Mouse (Mus musculus) hindbrain, embryonic 10.5 days (tissue): ENCODE measurements around the gene Adarb2. TPM values are rescaled to one million over a fixed set of nuclear protein-coding genes. Genes with fewer than 3 reads are reported as not detected.

Experiments used
- DNase-seq: peaks from one replicate; pipeline ENCODE4 v3.0.0-alpha.2; 2017; ENCODE audit warnings: low spot score
- H3K27ac ChIP-seq: fragments of 300-500 bp; sonication (generic); 2 replicates; pipeline ENCODE4 v1.5.1; 2016; ENCODE audit warnings: mild to moderate bottlenecking, moderate library complexity
- H3K27me3 ChIP-seq: fragments of 300-500 bp; sonication (generic); 2 replicates; pipeline ENCODE4 v1.6.1; 2016; ENCODE audit warnings: mild to moderate bottlenecking; ENCODE audit not compliant: poor library complexity, insufficient read depth, severe bottlenecking
- H3K36me3 ChIP-seq: fragments of 300-500 bp; sonication (generic); 2 replicates; pipeline ENCODE4 v1.6.1; 2016; ENCODE audit warnings: mild to moderate bottlenecking, moderate library complexity
- H3K4me1 ChIP-seq: fragments of 300-500 bp; sonication (generic); replicated peaks from 2 replicates; pipeline ENCODE4 v1.6.1; 2016; ENCODE audit warnings: mild to moderate bottlenecking
- H3K4me3 ChIP-seq: fragments of 300-500 bp; sonication (generic); 2 replicates; pipeline ENCODE4 v1.5.1; 2016; ENCODE audit warnings: mild to moderate bottlenecking, moderate library complexity
- H3K9me3 ChIP-seq: fragments of 300-500 bp; sonication (generic); 2 replicates; pipeline ENCODE4 v1.6.1; 2016; ENCODE audit warnings: mild to moderate bottlenecking, moderate library complexity
- WGBS: fragments of 180-500 bp; shearing (Covaris S2); methylation state at CpG from one replicate; pipeline ENCODE4 v1.1.7; 2016; 5-methylcytosine and 5-hydroxymethylcytosine counted together
- polyA plus RNA-seq: library from polyadenylated mRNA; unstranded; fragments of >200 nt; fragmentation: Nextera tagmentation; extraction: Ambion mirVana; gene quantifications from 2 replicates; pipeline ENCODE4 v1.2.1, GENCODE M21; 2016

Adarb2 gene
- polyA plus RNA-seq, 1 experiment from 2014 or later, result 10.3 TPM

DNA sequence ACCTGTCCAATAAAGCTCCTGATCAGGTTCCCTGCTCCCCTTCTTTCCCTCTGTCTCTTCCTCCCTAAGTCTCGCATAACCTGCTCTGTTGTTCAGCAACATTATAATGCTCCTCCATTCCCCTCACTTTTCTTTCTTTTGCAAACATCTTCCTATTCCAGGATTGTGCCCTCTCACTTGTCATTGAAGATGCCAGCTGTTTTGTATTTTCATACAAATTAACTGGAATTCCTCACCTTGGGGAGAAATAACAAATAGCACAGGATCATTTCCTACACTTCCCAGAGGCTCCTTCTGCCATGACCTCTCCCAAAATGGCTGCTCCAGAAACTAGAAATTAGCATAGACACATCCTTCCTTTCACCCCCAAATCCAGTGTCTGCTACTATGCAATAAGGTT is 276.1 kb downstream of the Adarb2 start:
- no peaks in the 10 kb centered on the region for H3K36me3 ChIP-seq
- no peak overlapping the region for H3K4me3 ChIP-seq
- 79% methylated on average over 1 of the region's 1 CpGs for WGBS

DNA sequence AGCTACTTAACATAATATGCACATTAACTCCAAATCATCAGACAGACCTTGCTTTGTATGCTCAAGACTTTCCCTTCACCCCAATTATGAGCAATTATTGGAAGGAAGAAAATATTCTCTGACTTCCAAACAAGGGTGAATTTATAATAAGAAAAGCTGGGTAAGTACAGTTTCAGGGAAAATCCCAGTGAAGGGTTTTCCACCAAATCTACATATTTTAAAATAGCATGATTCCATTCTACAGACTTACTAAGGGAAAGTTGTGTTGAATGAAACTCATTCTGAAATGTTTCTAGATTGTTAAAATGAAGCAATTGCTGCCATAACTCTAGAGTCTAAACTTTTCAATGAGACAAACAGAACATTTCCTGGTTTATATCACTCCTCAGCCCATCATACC is 277.3 kb downstream of the Adarb2 start:
- Histone ChIP-seq H3K9me3 (no peaks in the 10 kb centered on the region), H3K4me3 (no peak overlapping the region), H3K27ac (no peak overlapping the region), H3K36me3 (no peaks in the 10 kb centered on the region), H3K27me3 (no peaks in the 10 kb centered on the region), H3K4me1 (no peaks in the 10 kb centered on the region)
- DNase-seq, result no peak

More for the DNA sequence above, 276.1 kb downstream of the Adarb2 start:
- no peaks in the 10 kb centered on the region for H3K9me3 ChIP-seq
- H3K27ac ChIP-seq, result no peak overlapping the region
- H3K4me1 ChIP-seq, result no peaks in the 10 kb centered on the region
- H3K27me3 ChIP-seq, result no peaks in the 10 kb centered on the region
- no peak for DNase-seq

DNA sequence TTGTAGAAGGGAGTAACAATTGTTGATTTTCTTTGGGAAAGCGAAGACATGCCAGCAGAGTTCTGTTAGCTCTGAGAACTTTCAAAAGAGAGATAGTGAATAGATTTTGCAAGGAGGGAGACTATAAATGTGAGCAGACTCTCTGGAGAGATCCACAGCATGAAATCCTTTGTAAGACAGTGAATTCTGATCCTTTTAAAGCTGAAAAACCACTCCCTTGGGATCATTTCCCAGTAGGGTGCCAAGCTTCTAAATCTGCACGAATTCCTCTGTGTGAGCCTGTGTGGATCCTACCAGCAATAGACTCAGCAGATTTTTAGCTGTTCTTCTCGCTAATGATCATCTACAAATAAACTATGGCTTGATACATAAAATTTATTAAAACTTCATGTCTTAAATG is 278.7 kb downstream of the Adarb2 start:
- Histone ChIP-seq H3K4me3 (no peak overlapping the region), H3K4me1 (no peaks in the 10 kb centered on the region), H3K27ac (no peak overlapping the region), H3K27me3 (no peaks in the 10 kb centered on the region), H3K9me3 (no peaks in the 10 kb centered on the region), H3K36me3 (no peaks in the 10 kb centered on the region)
- DNase-seq, result no peak
- 49% methylated on average over 3 of the region's 3 CpGs for WGBS

DNA sequence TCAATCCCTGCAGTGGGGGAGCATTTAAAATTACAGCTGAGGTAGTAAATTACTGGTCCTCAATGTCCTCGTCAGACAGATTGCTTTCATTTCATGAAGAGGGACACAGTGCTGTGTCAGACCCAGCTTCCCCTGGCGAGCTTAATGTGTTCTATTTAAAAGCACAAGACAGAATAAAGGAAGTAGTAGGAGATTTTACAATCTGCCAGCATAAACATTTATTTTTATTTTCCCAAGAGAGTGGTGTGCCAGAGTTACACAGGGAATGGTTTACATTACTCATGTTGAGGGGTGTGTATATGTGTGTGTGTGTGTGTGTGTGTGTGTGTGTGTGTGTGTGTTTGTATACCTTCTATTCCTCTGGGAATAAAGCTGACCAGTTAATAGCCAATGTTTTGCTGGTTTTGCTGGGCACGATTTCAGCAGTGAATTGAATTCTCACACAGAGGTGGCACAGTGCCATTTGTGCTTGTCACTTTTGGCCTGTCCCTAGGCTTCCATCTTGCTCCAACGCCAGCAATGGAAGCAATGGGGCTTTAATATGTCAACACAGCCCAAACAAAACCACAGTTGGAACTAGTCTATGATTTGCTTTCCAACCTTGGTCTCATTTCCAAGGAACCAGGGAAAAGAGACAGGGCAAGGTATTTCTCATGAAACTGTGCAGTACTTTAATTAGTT is 282.1 kb downstream of the Adarb2 start:
- Histone ChIP-seq H3K9me3 (no peaks in the 10 kb centered on the region), H3K4me3 (no peak overlapping the region), H3K27me3 (no peaks in the 10 kb centered on the region), H3K4me1 (no peaks in the 10 kb centered on the region), H3K36me3 (no peaks in the 10 kb centered on the region), H3K27ac (no peak overlapping the region)
- no peak for DNase-seq
- WGBS, result 68% methylated on average over 4 of the region's 4 CpGs

DNA sequence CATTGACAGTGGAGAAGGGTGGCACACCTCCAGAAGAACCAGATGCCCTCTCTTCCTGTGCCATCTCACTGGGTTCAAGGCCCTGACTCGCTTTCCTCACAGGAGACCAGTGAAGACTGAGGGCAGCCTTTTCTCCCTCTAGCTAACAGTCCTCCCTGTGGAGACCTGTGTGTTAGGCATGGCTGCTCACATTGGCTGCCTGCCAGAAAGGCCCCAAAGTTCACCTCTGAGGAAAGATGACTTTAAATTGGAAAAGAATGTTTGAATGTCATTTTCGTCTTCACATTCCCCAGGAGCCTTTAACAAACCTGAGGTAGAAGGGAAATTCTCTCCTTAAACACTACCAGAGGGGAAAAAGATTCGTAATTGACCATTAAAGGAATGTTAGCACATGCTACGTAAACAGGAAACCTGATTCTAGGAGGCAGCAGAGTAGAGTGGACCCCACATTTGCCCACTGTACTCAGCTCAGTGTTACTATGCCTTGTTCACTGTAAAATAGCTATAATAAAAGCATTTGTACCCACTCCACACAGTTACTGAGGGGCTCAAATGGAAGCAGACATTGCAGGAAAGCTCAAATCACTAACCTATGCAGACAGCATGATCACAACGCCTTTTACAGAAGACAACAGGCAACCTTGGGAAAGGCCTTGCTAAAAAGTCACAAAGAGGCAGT is 285.2 kb downstream of the Adarb2 start:
- DNase-seq, result no peak
- no peak overlapping the region for H3K27ac ChIP-seq
- WGBS, result 70% methylated on average over 5 of the region's 5 CpGs

DNA sequence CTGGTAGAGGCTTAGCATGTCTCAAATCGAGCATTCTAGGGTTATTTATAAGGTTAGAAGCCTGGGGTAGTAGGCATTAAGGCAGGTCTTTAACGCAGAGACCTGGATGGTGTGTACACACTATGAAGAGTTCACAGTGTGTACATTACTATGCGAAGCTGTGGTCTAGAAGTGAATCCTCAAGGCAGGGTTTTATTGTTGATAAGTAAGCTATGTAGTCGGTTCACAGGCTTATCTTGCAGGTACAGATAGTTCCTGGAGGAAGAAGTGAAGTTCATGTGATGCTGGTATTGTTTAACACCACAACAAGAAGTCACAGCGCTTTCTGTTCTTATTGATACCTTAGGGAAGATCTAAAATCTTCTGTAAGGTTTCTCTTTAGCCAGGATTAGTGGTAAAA is 290.7 kb downstream of the Adarb2 start:
- Histone ChIP-seq H3K4me3 (no peak overlapping the region), H3K27ac (no peak overlapping the region), H3K27me3 (no peaks in the 10 kb centered on the region), H3K9me3 (no peaks in the 10 kb centered on the region), H3K36me3 (no peaks in the 10 kb centered on the region), H3K4me1 (no peaks in the 10 kb centered on the region)
- no peak for DNase-seq
- 83% methylated on average over 5 of the region's 5 CpGs for WGBS

More for the DNA sequence above, 285.2 kb downstream of the Adarb2 start:
- Histone ChIP-seq H3K9me3 (no peaks in the 10 kb centered on the region), H3K27me3 (no peaks in the 10 kb centered on the region), H3K4me1 (no peaks in the 10 kb centered on the region), H3K4me3 (no peak overlapping the region), H3K36me3 (no peaks in the 10 kb centered on the region)

DNA sequence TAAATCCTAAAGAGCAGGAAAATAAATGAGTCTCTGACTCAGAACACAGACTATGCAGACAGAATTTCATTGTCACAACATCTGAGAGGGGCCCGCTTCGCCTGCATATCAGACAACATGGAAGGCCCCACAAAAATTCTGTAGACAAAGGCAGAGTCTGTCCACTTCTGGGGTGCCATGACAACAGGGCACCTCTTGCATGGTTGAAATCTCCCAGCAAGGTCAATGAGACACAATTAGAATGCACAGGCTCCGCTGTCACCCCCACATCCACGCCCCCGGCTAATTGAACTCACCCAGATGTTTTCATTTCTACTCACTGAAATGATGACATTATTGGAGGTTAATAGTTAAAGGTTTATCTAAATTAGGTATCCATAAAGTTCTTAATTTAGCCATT is 296.9 kb downstream of the Adarb2 start:
- DNase-seq, result peak; percentile 16

DNA sequence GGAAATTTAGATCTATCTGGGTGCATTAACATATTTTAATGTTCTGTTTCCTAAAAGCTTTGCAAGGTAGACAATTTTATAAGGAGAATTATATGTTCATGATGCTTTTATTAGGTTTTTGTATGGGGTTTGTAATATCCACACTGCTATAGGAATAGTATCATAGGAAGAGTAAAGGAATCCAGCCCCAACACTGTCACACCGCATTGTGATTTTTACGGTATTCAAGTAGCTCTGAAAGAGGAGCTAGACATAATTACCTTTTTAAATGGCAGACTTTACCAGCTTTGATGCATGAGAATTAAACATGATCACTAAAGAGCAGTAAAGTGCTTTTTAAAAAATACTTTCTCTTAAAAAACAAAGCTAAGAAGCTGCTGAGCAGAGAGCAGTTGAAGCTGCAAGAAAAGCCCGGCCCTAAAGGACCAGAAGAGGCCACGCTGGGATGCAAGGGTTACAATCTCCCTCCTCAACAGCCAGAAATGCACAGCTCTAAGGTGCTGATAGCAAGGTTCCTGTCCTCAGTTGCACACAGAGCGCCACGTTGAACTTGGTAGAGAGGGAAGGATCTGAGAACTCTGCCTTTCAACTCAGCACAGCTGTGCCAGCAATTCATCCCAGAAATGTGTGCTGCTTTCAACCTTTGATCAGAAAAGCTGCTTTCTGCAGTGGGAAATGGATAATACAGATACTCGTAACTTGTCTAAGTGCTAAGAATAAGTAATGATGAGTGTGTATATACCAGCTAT is 308.6 kb downstream of the Adarb2 start:
- no peak overlapping the region for H3K4me3 ChIP-seq
- DNase-seq, result no peak
- no peaks in the 10 kb centered on the region for H3K27me3 ChIP-seq
- 84% methylated on average over 7 of the region's 7 CpGs for WGBS
- no peak overlapping the region for H3K27ac ChIP-seq
- H3K4me1 ChIP-seq, result no peaks in the 10 kb centered on the region
- H3K9me3 ChIP-seq, result no peaks in the 10 kb centered on the region
- no peaks in the 10 kb centered on the region for H3K36me3 ChIP-seq

More for the DNA sequence above, 296.9 kb downstream of the Adarb2 start:
- WGBS, result 55% methylated on average over 5 of the region's 5 CpGs
- no peaks in the 10 kb centered on the region for H3K36me3 ChIP-seq
- no peak overlapping the region for H3K4me3 ChIP-seq
- H3K9me3 ChIP-seq, result no peaks in the 10 kb centered on the region
- no peaks in the 10 kb centered on the region for H3K27me3 ChIP-seq
- H3K27ac ChIP-seq, result no peak overlapping the region
- peaks cover 15% of the 10 kb centered on the region for H3K4me1 ChIP-seq

DNA sequence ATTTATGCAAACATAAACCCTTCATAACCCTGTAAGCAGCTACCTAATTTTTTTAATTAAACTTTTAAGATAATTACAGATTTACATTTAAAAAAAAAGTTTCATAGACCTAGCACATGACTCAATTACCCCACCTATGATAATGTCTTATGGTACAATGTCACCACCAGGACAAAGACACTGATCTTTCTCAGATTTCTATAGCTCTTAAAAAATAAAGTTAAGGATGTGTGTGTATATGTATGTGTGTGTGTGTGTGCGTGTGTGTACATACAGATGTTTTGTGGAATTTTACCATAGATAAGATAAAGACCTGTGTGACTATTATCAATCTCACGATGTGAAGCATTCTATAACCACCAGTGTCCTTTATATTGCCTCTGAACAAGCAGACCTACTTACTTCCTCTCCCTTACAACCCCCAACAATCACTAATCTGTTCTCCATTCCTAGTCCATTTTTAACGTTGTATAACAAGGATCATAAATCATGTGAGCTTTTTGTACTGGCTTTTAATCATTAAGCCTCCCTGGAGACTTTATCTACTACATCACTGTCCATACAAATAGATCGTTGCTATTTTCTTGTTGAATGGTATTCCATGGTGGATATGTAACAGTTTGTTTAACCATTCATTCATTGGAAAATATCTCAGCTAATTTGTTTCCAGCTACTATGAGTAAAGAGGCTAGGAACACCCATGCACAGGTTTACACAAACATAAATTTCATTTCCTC is 313.5 kb downstream of the Adarb2 start:
- WGBS, result 83% methylated on average over 4 of the region's 4 CpGs
- no peak for DNase-seq
- H3K27ac ChIP-seq, result no peak overlapping the region
- H3K4me1 ChIP-seq, result no peaks in the 10 kb centered on the region
- H3K36me3 ChIP-seq, result no peaks in the 10 kb centered on the region
- no peak overlapping the region for H3K4me3 ChIP-seq
- no peaks in the 10 kb centered on the region for H3K27me3 ChIP-seq
- no peaks in the 10 kb centered on the region for H3K9me3 ChIP-seq

DNA sequence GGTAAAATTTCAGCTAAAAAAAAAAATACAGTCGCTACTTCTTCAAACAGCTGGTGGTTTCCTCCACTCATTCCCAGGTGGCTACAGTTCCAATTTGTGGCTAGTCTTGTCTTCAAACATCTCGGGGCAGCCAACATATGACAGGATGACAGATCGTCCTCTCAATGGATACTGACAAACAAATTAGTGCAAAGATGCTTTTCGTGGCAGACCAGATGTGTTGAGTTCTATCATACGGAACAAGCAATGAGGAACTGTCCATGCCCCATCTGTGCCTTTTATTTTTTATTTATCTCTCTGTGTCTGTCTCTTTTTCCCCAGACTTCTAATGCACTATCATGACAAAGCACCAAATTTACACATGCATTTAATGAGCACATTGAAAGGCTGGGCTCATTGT is 316.5 kb downstream of the Adarb2 start:
- no peak overlapping the region for H3K4me3 ChIP-seq
- no peak overlapping the region for H3K27ac ChIP-seq
- DNase-seq, result no peak
- WGBS, result 73% methylated on average over 5 of the region's 5 CpGs
- no peaks in the 10 kb centered on the region for H3K36me3 ChIP-seq
- H3K9me3 ChIP-seq, result no peaks in the 10 kb centered on the region
- H3K4me1 ChIP-seq, result no peaks in the 10 kb centered on the region
- no peaks in the 10 kb centered on the region for H3K27me3 ChIP-seq

DNA sequence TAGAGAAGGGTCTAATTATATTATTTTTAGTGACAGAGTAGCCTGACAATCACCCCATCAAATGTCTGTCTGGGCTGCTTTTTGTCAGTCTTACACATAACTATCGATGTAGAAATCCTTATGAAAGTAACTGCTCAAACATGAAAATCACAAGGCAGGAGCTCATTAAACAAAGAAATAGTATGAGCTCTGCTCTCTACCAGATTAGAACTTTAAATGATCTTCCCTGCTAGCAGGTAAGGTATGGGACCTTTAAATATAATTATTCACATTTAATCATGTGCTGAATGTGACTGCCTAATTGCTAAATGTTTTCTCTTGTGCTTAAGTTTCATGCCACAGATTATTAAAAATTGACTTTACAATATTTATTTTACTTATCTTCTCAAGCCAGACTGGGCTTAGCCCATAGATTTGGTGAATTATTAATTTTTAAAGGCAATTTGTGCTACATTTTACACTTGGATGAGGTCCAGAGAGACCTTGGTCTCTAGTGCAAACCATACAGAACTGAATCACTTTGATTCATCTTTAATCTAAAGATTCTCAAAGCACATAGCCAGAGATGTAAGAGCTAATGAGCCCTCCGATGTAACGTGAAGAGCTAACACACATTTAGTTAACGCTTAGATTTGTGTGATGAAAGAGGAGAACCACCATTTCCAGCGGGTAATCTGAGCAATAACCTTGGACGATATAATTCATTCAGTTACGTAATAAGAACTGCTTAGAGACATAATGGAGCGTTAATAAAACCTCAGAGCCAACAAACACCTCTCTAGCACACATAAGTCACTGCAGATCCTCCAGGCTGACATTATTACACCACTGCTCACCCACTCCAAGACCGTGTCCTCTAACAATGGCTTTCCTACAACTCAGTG is 323.3 kb downstream of the Adarb2 start:
- no peak overlapping the region for H3K27ac ChIP-seq
- H3K9me3 ChIP-seq, result no peaks in the 10 kb centered on the region
- H3K4me3 ChIP-seq, result no peak overlapping the region
- 91% methylated on average over 9 of the region's 9 CpGs for WGBS
- no peaks in the 10 kb centered on the region for H3K36me3 ChIP-seq
- no peaks in the 10 kb centered on the region for H3K27me3 ChIP-seq
- H3K4me1 ChIP-seq, result no peaks in the 10 kb centered on the region; the same call in 1 of the 2 replicates
- no peak for DNase-seq
